Mouse (Mus musculus) stomach, postnatal 0 days (tissue): ENCODE data around the gene Adamts17.

Source experiments
- CTCF ChIP-seq: IDR thresholded peaks from 2 replicates; pipeline ENCODE4 v1.5.1; 2016; ENCODE audit warnings: antibody characterized with exemption, low read depth, mild to moderate bottlenecking, moderate library complexity
- EP300 ChIP-seq: optimal IDR thresholded peaks from 2 replicates; pipeline ENCODE3; 2016; ENCODE audit warnings: antibody characterized with exemption

GRCm38 (mm10) chr7:67101418-67101973, 262.0 kb downstream of the Adamts17 start:
- TF ChIP-seq CTCF = no peak
- no peak for TF ChIP-seq EP300
